Mouse (Mus musculus) heart, embryonic 16.5 days (tissue): ENCODE measurements around the gene Dnajc3. TPM values are rescaled to one million over a fixed set of nuclear protein-coding genes. Genes with fewer than 3 reads are reported as not detected.

Experiments
- ATAC-seq: fragments of 200-750 bp; cut with Nextera tagmentation; replicated peaks from 2 replicates; pipeline ENCODE4 v1.8.0; 2017; ENCODE audit warnings: moderate number of reproducible peaks; ENCODE audit not compliant: insufficient read depth, low FRiP score; ENCODE audit errors: extremely low read depth
- H3K27ac ChIP-seq: fragments of 300-500 bp; sonication (generic); 2 replicates; pipeline ENCODE4 v1.5.1; 2014; ENCODE audit warnings: mild to moderate bottlenecking, low read length, control low read depth, moderate library complexity
- H3K27me3 ChIP-seq: fragments of 300-500 bp; sonication (generic); 2 replicates; pipeline ENCODE4 v1.6.1; 2014; ENCODE audit warnings: low read length, mixed read lengths; ENCODE audit not compliant: control insufficient read depth, insufficient read depth
- H3K36me3 ChIP-seq: fragments of 300-500 bp; sonication (generic); 2 replicates; pipeline ENCODE4 v1.6.1; 2014; ENCODE audit not compliant: control insufficient read depth, insufficient read depth
- H3K4me1 ChIP-seq: fragments of 300-500 bp; sonication (generic); 2 replicates; pipeline ENCODE4 v1.6.1; 2014; ENCODE audit warnings: low read length, mixed read lengths; ENCODE audit not compliant: control insufficient read depth, insufficient read depth
- H3K4me2 ChIP-seq: fragments of 300-500 bp; sonication (generic); 2 replicates; pipeline ENCODE4 v1.6.1; 2014; ENCODE audit warnings: low read depth, mild to moderate bottlenecking, control low read depth, low read length
- H3K4me3 ChIP-seq: fragments of 300-500 bp; sonication (generic); 2 replicates; pipeline ENCODE4 v1.5.1; 2014; ENCODE audit warnings: mild to moderate bottlenecking, control low read depth, low read length
- H3K9ac ChIP-seq: fragments of 300-500 bp; sonication (generic); 2 replicates; pipeline ENCODE4 v1.6.1; 2014; ENCODE audit warnings: low read length, control low read depth
- H3K9me3 ChIP-seq: fragments of 300-500 bp; sonication (generic); replicated peaks from 2 replicates; pipeline ENCODE4 v1.6.1; 2016; ENCODE audit warnings: low read length; ENCODE audit not compliant: control insufficient read depth
- WGBS: fragments of 180-500 bp; shearing (Covaris S2); extraction: QIAGEN DNeasy Blood & Tissue Kit; methylation state at CpG from one replicate; pipeline ENCODE4 v1.1.7; 2014; 5-methylcytosine and 5-hydroxymethylcytosine counted together
- polyA plus RNA-seq: library from polyadenylated mRNA; unstranded; fragments of >200 nt; fragmentation: Nextera tagmentation; extraction: Ambion mirVana; gene quantifications from 2 replicates; pipeline ENCODE4 v1.2.1, GENCODE M21; 2015

The Dnajc3 gene
- polyA plus RNA-seq, 1 experiment from 2014 or later = 31.0 TPM

- peak overlapping the region; percentile 97 for H3K27ac ChIP-seq
- peak overlapping the region; percentile 99 for H3K4me3 ChIP-seq
- H3K4me1 ChIP-seq = peaks cover 22% of the 10 kb centered on the region
- H3K9me3 ChIP-seq = no peaks in the 10 kb centered on the region
- 1% methylated on average over 7 of the region's 7 CpGs for WGBS
- no peaks in the 10 kb centered on the region for H3K27me3 ChIP-seq
- peak overlapping the region; percentile 59 for H3K4me2 ChIP-seq
- H3K36me3 ChIP-seq = no peaks in the 10 kb centered on the region
- ATAC-seq = no peak
- H3K9ac ChIP-seq = peak overlapping the region; percentile 100
Measured at GRCm38 (mm10) chr14:118938551-118938950, 775 bp downstream of the Dnajc3 start.

- H3K4me3 ChIP-seq = no peak overlapping the region
- H3K9ac ChIP-seq = no peak overlapping the region
- H3K4me2 ChIP-seq = no peak overlapping the region
- 66% methylated on average over 4 of the region's 4 CpGs for WGBS
- no peaks in the 10 kb centered on the region for H3K36me3 ChIP-seq
- H3K27me3 ChIP-seq = no peaks in the 10 kb centered on the region
- no peaks in the 10 kb centered on the region for H3K9me3 ChIP-seq
- peaks cover 22% of the 10 kb centered on the region for H3K4me1 ChIP-seq
- H3K27ac ChIP-seq = peak overlapping the region; percentile 40; the same call in 1 of the 2 replicates
- ATAC-seq = no peak
Measured at GRCm38 (mm10) chr14:118940796-118941495, 3.2 kb downstream of the Dnajc3 start.

- no peak overlapping the region for H3K9ac ChIP-seq
- H3K4me2 ChIP-seq = no peak overlapping the region
- no peak for ATAC-seq
- no peaks in the 10 kb centered on the region for H3K27me3 ChIP-seq
- H3K9me3 ChIP-seq = no peaks in the 10 kb centered on the region
- H3K4me3 ChIP-seq = no peak overlapping the region
- WGBS = 44% methylated on average over 12 of the region's 12 CpGs
- no peaks in the 10 kb centered on the region for H3K36me3 ChIP-seq
- peak overlapping the region; percentile 15; the same call in 1 of the 2 replicates for H3K27ac ChIP-seq
- H3K4me1 ChIP-seq = peaks cover 17% of the 10 kb centered on the region
Measured at GRCm38 (mm10) chr14:118942076-118942475, 4.3 kb downstream of the Dnajc3 start.

- Histone ChIP-seq H3K36me3 (no peaks in the 10 kb centered on the region), H3K4me1 (peaks cover 6% of the 10 kb centered on the region; the same call in 1 of the 2 replicates), H3K4me3 (no peak overlapping the region), H3K9me3 (no peaks in the 10 kb centered on the region), H3K4me2 (no peak overlapping the region), H3K9ac (no peak overlapping the region), H3K27ac (no peak overlapping the region), H3K27me3 (no peaks in the 10 kb centered on the region)
- no peak for ATAC-seq
- WGBS = 69% methylated on average over 2 of the region's 2 CpGs
Measured at GRCm38 (mm10) chr14:118944702-118945101, 6.9 kb downstream of the Dnajc3 start.

- ATAC-seq = no peak
- no peak overlapping the region for H3K4me3 ChIP-seq
- peaks cover 2% of the 10 kb centered on the region; the same call in 1 of the 2 replicates for H3K36me3 ChIP-seq
- H3K9me3 ChIP-seq = no peaks in the 10 kb centered on the region
- peaks cover 5% of the 10 kb centered on the region; the same call in 1 of the 2 replicates for H3K4me1 ChIP-seq
- WGBS = 100% methylated on average over 1 of the region's 1 CpGs
- H3K27ac ChIP-seq = no peak overlapping the region
- no peak overlapping the region for H3K9ac ChIP-seq
- no peak overlapping the region for H3K4me2 ChIP-seq
- H3K27me3 ChIP-seq = no peaks in the 10 kb centered on the region
Measured at GRCm38 (mm10) chr14:118948841-118949240, 11.1 kb downstream of the Dnajc3 start.

- Histone ChIP-seq H3K9me3 (no peaks in the 10 kb centered on the region), H3K4me2 (no peak overlapping the region), H3K27ac (no peak overlapping the region), H3K27me3 (no peaks in the 10 kb centered on the region), H3K4me3 (no peak overlapping the region), H3K9ac (no peak overlapping the region), H3K36me3 (peaks cover 7% of the 10 kb centered on the region), H3K4me1 (peaks cover 5% of the 10 kb centered on the region; the same call in 1 of the 2 replicates)
- 90% methylated on average over 9 of the region's 9 CpGs for WGBS
- ATAC-seq = no peak
Measured at GRCm38 (mm10) chr14:118951912-118952583, 14.3 kb downstream of the Dnajc3 start.

GRCm38 (mm10) chr14:118958010-118958409, 20.2 kb downstream of the Dnajc3 start:
- no peak for ATAC-seq
- H3K9ac ChIP-seq = no peak overlapping the region
- H3K4me3 ChIP-seq = no peak overlapping the region
- peaks cover 43% of the 10 kb centered on the region for H3K36me3 ChIP-seq
- no peak overlapping the region for H3K27ac ChIP-seq
- 83% methylated on average over 3 of the region's 3 CpGs for WGBS
- H3K4me2 ChIP-seq = no peak overlapping the region
- H3K4me1 ChIP-seq = no peaks in the 10 kb centered on the region
- no peaks in the 10 kb centered on the region for H3K27me3 ChIP-seq
- H3K9me3 ChIP-seq = no peaks in the 10 kb centered on the region

- Histone ChIP-seq H3K9me3 (no peaks in the 10 kb centered on the region), H3K9ac (no peak overlapping the region), H3K27ac (no peak overlapping the region), H3K4me2 (no peak overlapping the region), H3K27me3 (no peaks in the 10 kb centered on the region), H3K36me3 (peaks cover 29% of the 10 kb centered on the region), H3K4me3 (no peak overlapping the region), H3K4me1 (no peaks in the 10 kb centered on the region)
- no peak for ATAC-seq
- WGBS = 77% methylated on average over 4 of the region's 4 CpGs
Measured at GRCm38 (mm10) chr14:118965356-118966000, 27.7 kb downstream of the Dnajc3 start.

GRCm38 (mm10) chr14:118967646-118968045, 29.9 kb downstream of the Dnajc3 start:
- 77% methylated on average over 7 of the region's 7 CpGs for WGBS
- no peak for ATAC-seq

More at GRCm38 (mm10) chr14:118967646-118968045, 29.9 kb downstream of the Dnajc3 start:
- Histone ChIP-seq H3K4me2 (no peak overlapping the region), H3K9ac (no peak overlapping the region), H3K4me1 (no peaks in the 10 kb centered on the region), H3K36me3 (peaks cover 28% of the 10 kb centered on the region), H3K27me3 (no peaks in the 10 kb centered on the region), H3K4me3 (no peak overlapping the region), H3K9me3 (no peaks in the 10 kb centered on the region), H3K27ac (no peak overlapping the region)
